Mouse (Mus musculus): ENCODE measurements at regions not wholly inside any gene's neighbourhood (a gene's known extent, or its start where the extent isn't known, plus 50 kb on each side); places are given as distances from the start of the nearest gene placed in this dataset.

GRCm38 (mm10) chr8:54405723-54406122, 123.7 kb upstream of the Asb5 start:
- TF ChIP-seq POLR2A (IDR thresholded peaks at IDR 0.05; ENCODE audit: low read depth, low read length) (no peak), BHLHE40 (IDR thresholded peaks at IDR 0.05; ENCODE audit: low read depth, low read length) (no peak), CTCF (conservative IDR thresholded peaks at IDR 0.05 in 1 of 2, IDR thresholded peaks at IDR 0.05 in 1 of 2; ENCODE audit: low read depth in 2 of 2, low read length in 2 of 2) (no peak), ZC3H11A (IDR thresholded peaks at IDR 0.05; ENCODE audit: low read depth, low read length) (no peak), POLR2AphosphoS2 (IDR thresholded peaks at IDR 0.05; ENCODE audit: low read depth, low read length) (no peak), HCFC1 (IDR thresholded peaks at IDR 0.05; ENCODE audit: low read depth, low read length) (no peak), EP300 (IDR thresholded peaks at IDR 0.05; ENCODE audit: low read length) (no peak), E2F4 (IDR thresholded peaks at IDR 0.05; ENCODE audit: insufficient replicate concordance, low read depth, low read length) (no peak), ZNF384 (IDR thresholded peaks at IDR 0.05; ENCODE audit: low read depth, low read length) (no peak), ETS1 (conservative IDR thresholded peaks at IDR 0.05; ENCODE audit: low read depth, low read length) (no peak), GABPA (IDR thresholded peaks at IDR 0.05; ENCODE audit: insufficient replicate concordance, low read depth, low read length) (no peak), RAD21 (IDR thresholded peaks at IDR 0.05; ENCODE audit: low read depth, low read length) (no peak), MAFK (IDR thresholded peaks at IDR 0.05; ENCODE audit: insufficient replicate concordance, low read length) (no peak)
